Mouse (Mus musculus) neural tube, embryonic 11.5 days (tissue): ENCODE data around the gene Sppl2a. TPM values are rescaled to one million over a fixed set of nuclear protein-coding genes. Genes with fewer than 3 reads are reported as not detected.
"Not testable (repeated sequence)": the region's sequence is repeated elsewhere in the genome, so short reads cannot be mapped to it uniquely, and the experiment has no call there.

Source experiments
- ATAC-seq: fragments of 200-750 bp; cut with Nextera tagmentation; 2 replicates; pipeline ENCODE4 v1.8.0; 2017; ENCODE audit warnings: moderate number of reproducible peaks, mild to moderate bottlenecking, moderate TSS enrichment, moderate library complexity; ENCODE audit not compliant: insufficient read depth, low FRiP score, low TSS enrichment
- DNase-seq: peaks from one replicate; pipeline ENCODE4 v3.0.0-alpha.2; 2015; ENCODE audit warnings: low spot score
- H3K27ac ChIP-seq: fragments of 300-500 bp; sonication (generic); 2 replicates; pipeline ENCODE4 v1.5.1; 2014; ENCODE audit warnings: low read depth, mild to moderate bottlenecking, low read length
- H3K27me3 ChIP-seq: fragments of 300-500 bp; sonication (generic); 2 replicates; pipeline ENCODE4 v1.6.1; 2014; ENCODE audit warnings: mild to moderate bottlenecking, low read length, mixed read lengths; ENCODE audit not compliant: control insufficient read depth, insufficient read depth
- H3K36me3 ChIP-seq: fragments of 300-500 bp; sonication (generic); 2 replicates; pipeline ENCODE4 v1.6.1; 2014; ENCODE audit warnings: mild to moderate bottlenecking, low read length, moderate library complexity, mixed read lengths; ENCODE audit not compliant: control insufficient read depth, insufficient read depth
- H3K4me1 ChIP-seq: fragments of 300-500 bp; sonication (generic); 2 replicates; pipeline ENCODE4 v1.6.1; 2014; ENCODE audit warnings: low read length, mixed read lengths; ENCODE audit not compliant: control insufficient read depth, insufficient read depth
- H3K4me2 ChIP-seq: fragments of 300-500 bp; sonication (generic); 2 replicates; pipeline ENCODE4 v1.6.1; 2014; ENCODE audit warnings: low read depth, mild to moderate bottlenecking, moderate library complexity
- H3K4me3 ChIP-seq: fragments of 300-500 bp; sonication (generic); 2 replicates; pipeline ENCODE4 v1.5.1; 2014; ENCODE audit warnings: low read depth, low read length
- H3K9ac ChIP-seq: fragments of 300-500 bp; sonication (generic); 2 replicates; pipeline ENCODE4 v1.6.1; 2014; ENCODE audit warnings: mild to moderate bottlenecking, low read length
- H3K9me3 ChIP-seq: fragments of 300-500 bp; sonication (generic); 2 replicates; pipeline ENCODE4 v1.6.1; 2016; ENCODE audit warnings: low read length; ENCODE audit not compliant: control insufficient read depth
- WGBS: fragments of 180-500 bp; shearing (Covaris S2); extraction: QIAGEN DNeasy Blood & Tissue Kit; methylation state at CpG from one replicate; pipeline ENCODE4 v1.1.7; 2014; 5-methylcytosine and 5-hydroxymethylcytosine counted together
- polyA plus RNA-seq: library from polyadenylated mRNA; unstranded; fragments of >200 nt; fragmentation: Nextera tagmentation; extraction: Ambion mirVana; gene quantifications from 2 replicates; pipeline ENCODE4 v1.2.1, GENCODE M21; 2014

The Sppl2a gene
- polyA plus RNA-seq, 1 experiment from 2014 or later, result 33.6 TPM

DNA sequence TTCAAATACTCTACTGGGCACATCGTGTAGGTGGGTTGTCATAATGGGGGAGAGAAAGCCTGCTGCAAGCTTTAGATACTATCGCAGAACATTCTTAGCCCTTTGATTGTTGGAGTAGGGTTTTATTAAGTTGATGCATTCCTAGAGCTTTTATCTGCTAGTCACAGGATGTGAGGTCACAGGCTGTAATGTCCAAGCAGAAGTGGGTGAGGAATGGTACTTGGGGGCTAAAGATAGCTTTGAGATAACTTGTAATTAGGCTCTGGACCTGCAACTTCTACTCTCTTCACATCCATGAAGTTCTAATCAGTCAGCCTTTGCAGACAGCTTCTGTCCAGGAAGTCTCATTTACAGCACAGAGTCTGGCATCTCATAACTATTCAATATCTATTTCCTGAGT, 47.2 kb downstream of the Sppl2a start:
- ATAC-seq, result no peak
- Histone ChIP-seq H3K4me1 (no peaks in the 10 kb centered on the region), H3K36me3 (no peaks in the 10 kb centered on the region), H3K9ac (no peak overlapping the region), H3K27ac (no peak overlapping the region), H3K9me3 (no peaks in the 10 kb centered on the region), H3K4me3 (no peak overlapping the region), H3K27me3 (no peaks in the 10 kb centered on the region), H3K4me2 (no peak overlapping the region)
- 73% methylated on average over 2 of the region's 2 CpGs for WGBS
- DNase-seq, result no peak

DNA sequence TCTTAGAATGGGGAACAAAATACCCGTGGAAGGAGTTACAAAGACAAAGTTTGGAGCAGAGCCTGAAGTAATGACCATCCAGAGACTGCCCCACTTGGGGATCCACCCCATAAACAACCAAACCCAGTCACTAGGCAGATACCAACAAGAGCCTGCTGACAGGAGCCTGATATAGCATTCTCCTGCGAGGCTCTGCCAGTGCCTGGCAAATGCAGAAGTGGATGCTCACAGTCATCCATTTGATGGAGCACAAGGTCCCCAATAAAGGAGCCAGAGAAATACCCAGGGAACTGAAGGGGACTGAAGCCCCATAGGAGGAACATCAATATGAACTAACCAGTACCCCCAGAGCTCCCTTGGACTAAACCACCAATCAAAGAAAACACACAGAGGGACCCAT, 50.3 kb downstream of the Sppl2a start:
- H3K27ac ChIP-seq, DNase-seq, H3K9ac ChIP-seq, ATAC-seq, H3K9me3 ChIP-seq, H3K4me2 ChIP-seq, H3K36me3 ChIP-seq, H3K4me1 ChIP-seq, H3K4me3 ChIP-seq, H3K27me3 ChIP-seq: not testable (repeated sequence)
- 62% methylated on average over 2 of the region's 2 CpGs for WGBS

DNA sequence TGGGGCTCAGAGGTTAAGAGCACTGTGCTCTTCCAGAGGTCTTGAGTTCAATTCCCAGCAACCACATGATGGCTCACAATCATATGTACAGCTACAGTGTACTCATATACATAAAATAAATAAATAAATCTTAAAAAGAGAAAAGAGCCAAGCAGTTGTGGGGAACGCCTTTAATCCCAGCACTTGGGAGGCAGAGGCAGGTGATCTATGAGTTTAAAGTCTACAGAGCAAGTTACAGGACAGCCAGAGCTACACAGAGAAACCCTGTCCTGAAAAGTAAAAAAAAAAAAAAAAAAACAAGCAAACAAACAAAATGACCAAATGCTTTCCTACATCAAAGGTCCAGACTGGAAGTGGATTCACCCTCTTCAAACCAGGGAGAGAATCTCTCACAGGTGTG, 55.0 kb downstream of the Sppl2a start:
- Histone ChIP-seq H3K4me2 (no peak overlapping the region), H3K9ac (no peak overlapping the region), H3K4me3 (no peak overlapping the region), H3K27me3 (no peaks in the 10 kb centered on the region), H3K9me3 (no peaks in the 10 kb centered on the region), H3K4me1 (peaks cover 3% of the 10 kb centered on the region; the same call in 1 of the 2 replicates), H3K27ac (no peak overlapping the region), H3K36me3 (no peaks in the 10 kb centered on the region)
- DNase-seq (no peak), ATAC-seq (no peak)
- WGBS, result 95% methylated on average over 1 of the region's 1 CpGs

DNA sequence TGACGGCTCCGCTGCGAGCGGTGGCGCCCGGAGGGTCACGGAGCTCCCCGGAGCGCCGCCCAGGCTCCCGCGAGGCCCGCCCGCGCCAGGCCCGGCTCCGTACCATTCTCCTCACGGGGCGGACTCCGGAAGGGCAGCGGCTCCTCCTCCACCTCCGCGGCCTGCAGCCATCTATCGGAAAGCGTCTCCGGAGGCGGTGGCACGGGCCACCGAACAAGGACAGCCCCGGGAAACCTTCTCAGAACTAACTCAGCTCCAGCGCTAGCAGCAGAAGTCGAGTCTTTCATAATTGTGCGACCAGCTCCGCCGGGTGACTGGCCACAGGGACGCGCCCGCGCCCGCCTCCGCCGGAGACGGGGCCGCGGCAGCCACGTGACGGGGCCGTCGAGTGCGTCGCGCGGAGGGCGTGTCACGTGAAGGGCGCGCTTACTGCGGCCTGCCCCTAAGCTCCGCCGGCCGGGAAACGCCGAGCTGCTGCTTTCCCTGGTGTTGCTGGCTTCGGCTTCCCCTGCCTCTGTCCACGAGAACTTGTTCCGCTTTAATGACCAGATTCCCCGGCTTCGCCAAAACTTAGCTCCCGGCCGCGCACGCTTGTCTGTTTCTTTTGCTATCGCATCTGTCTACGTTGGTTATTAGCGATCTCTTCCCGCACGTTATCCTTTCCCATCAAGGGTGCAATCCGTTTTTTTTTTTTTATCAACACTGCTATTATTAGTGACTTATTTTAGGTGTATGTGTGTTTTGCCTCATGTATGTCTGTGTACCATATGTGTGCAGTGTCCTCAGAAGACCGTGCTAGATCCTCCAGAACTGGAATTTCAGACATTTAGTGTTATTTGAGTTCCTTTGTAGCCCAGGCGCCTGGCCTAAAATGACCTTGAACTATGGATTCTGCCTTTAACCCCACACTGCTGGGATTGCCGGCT, 56.9 kb downstream of the Sppl2a start, which contains the start of gene Trpm7:
Gene Trpm7 (minus strand): TSS at position 360 of the 926 bp plus-strand sequence.
- Histone ChIP-seq H3K27me3 (no peaks in the 10 kb centered on the region), H3K9ac (peak within 1 kb of the TSS; percentile 91), H3K4me2 (peak within 1 kb of the TSS; percentile 63), H3K9me3 (no peaks in the 10 kb centered on the region), H3K27ac (peak within 1 kb of the TSS; percentile 93), H3K4me3 (peak within 1 kb of the TSS; percentile 84), H3K4me1 (peaks cover 3% of the 10 kb centered on the region; the same call in 1 of the 2 replicates), H3K36me3 (no peaks in the 10 kb centered on the region)
- whole genome bisulfite sequencing, result under 1% methylated on average over 81 of the region's 81 CpGs
- peak; percentile 97 for DNase-seq
- ATAC-seq, result peak; percentile 97

DNA sequence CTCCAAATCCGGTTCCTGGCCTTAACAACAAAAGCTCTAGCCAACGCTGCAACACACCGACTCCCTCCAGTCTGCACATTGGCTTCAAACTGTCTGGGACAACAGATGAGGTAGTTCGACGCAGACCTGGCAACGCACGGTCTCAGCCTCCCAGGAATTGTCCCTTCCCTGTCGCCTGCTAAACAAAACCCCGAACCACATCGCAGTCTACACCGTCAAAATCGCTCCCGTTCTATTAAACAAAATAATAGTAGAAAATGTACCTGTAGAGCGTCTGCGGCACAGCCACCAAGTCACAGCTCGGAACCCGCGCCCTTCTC, 57.6 kb downstream of the Sppl2a start:
- peaks cover 3% of the 10 kb centered on the region; the same call in 1 of the 2 replicates for H3K4me1 ChIP-seq
- peak overlapping the region; percentile 91 for H3K9ac ChIP-seq
- H3K27ac ChIP-seq, result peak overlapping the region; percentile 93
- DNase-seq, result peak; percentile 59
- WGBS, result under 1% methylated on average over 18 of the region's 18 CpGs
- peak overlapping the region; percentile 63 for H3K4me2 ChIP-seq
- peak overlapping the region; percentile 84 for H3K4me3 ChIP-seq
- no peaks in the 10 kb centered on the region for H3K36me3 ChIP-seq
- no peaks in the 10 kb centered on the region for H3K27me3 ChIP-seq
- H3K9me3 ChIP-seq, result no peaks in the 10 kb centered on the region
- peak; percentile 60 for ATAC-seq

DNA sequence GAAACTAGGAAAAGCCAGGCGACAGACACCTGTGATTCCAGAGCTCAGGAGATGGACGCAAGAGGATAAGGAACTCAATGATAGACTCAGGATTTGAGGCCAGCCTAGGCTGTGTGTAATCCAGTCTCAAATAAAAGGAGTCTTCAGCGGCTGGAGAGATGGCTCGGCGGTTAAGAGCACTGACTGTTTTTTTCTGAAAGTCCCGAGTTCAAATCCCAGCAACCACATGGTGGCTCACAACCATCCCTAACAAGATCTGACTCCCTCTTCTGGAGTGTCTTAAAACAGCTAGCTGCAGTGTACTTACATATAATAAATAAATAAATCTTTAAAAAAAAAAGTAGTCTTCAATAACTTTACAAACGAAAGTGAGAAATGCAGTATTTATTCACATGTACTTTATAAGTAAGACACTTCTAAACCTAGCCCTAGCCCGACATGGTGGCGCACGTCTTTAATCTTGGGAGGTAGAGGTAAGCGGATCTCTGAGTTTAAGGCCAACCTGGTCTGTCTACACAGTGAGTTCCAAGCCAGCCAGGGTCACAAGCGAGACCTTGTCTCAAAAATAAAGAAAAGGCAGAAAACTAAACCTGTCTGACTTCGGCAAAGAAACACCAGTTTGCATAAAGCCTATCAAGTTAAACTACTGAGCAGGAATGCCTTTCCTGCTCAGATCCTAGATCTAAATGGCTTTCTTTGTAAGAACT, 58.1 kb downstream of the Sppl2a start:
- Histone ChIP-seq H3K27ac (peak overlapping the region; percentile 93), H3K4me3 (peak overlapping the region; percentile 84), H3K4me2 (peak overlapping the region; percentile 63), H3K27me3 (no peaks in the 10 kb centered on the region), H3K4me1 (peaks cover 3% of the 10 kb centered on the region; the same call in 1 of the 2 replicates), H3K36me3 (no peaks in the 10 kb centered on the region), H3K9me3 (no peaks in the 10 kb centered on the region), H3K9ac (peak overlapping the region; percentile 91)
- ATAC-seq (no peak), DNase-seq (no peak)
- 31% methylated on average over 13 of the region's 13 CpGs for WGBS

DNA sequence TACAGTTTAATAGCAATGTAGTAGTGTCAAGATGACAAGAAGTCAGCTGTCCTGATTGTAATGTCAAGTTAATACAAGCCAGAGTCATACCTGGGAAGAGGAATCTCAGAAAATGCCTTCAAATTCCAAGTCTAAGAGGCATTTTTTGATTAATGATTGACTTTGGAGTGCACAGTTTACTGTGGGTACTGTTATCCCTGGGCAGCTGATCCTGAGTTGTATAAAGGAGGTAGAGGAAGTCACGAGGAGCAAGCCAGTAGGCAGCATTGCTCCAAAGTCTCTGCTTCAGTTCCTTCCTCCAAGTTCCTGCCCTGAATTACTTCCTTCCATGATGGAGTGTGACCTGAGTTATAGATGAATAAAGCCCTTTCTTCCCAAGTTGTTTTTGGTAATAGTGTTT, 66.7 kb downstream of the Sppl2a start:
- Histone ChIP-seq H3K27me3 (no peaks in the 10 kb centered on the region), H3K4me3 (no peak overlapping the region), H3K27ac (no peak overlapping the region), H3K9me3 (no peaks in the 10 kb centered on the region), H3K4me1 (no peaks in the 10 kb centered on the region), H3K4me2 (no peak overlapping the region), H3K9ac (no peak overlapping the region), H3K36me3 (no peaks in the 10 kb centered on the region)
- DNase-seq (no peak), ATAC-seq (no peak)
- WGBS, result 75% methylated on average over 1 of the region's 1 CpGs

DNA sequence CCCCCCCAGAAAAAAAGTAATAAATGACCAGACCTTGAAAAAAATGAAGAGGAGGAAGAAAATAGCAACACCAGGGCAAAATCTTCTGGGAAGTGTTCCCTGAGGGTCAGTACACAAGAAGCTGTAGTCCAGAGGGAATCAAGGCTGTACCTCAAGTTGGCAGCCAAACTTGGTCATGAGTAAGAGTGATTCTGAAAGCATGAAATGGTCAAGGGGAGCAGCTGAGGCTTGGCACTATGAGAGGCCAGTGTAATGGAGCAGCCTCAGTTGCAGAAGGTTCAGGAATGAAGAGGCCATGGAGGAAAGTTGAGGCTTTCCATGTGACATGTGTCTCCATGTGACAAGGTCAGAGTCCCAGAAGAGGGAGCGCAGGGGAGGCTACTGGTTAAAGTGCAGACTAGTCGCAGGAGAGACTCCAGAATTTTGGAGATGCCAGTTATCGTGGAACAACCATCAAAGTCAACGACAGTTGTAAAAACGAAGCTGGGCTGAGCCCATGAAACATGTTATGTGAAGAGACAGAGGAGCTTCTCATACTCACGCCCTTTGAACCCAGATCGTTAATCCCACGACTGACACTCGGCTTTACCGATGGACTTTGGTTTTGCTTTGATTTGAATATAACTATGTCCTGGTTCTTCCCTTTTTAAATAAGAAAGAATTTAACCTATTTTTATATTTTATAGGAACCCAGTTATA, 67.4 kb downstream of the Sppl2a start:
- Histone ChIP-seq H3K27ac (no peak overlapping the region), H3K4me1 (no peaks in the 10 kb centered on the region), H3K27me3 (no peaks in the 10 kb centered on the region), H3K4me2 (no peak overlapping the region), H3K36me3 (no peaks in the 10 kb centered on the region), H3K4me3 (no peak overlapping the region), H3K9me3 (no peaks in the 10 kb centered on the region), H3K9ac (no peak overlapping the region)
- DNase-seq, result no peak
- ATAC-seq, result no peak
- 84% methylated on average over 10 of the region's 10 CpGs for WGBS
